Mouse (Mus musculus) embryo, embryonic 10 days (tissue): Measurements from ENCODE around the gene Gm20721.

Experiments
- DNase-seq: peaks from one replicate; pipeline ENCODE4 v3.0.0-alpha.2; 2015; ENCODE audit warnings: low spot score

The Gm20721 gene

GRCm38 (mm10) chr2:174297851-174298250, 48.7 kb downstream of the Gm20721 start:
- DNase-seq, result no peak

GRCm38 (mm10) chr2:174297086-174297571, 49.4 kb downstream of the Gm20721 start:
- DNase-seq, result peak; percentile 77

- DNase-seq, result peak; percentile 60
Measured at GRCm38 (mm10) chr2:174295900-174296465, 50.5 kb downstream of the Gm20721 start.

GRCm38 (mm10) chr2:174295175-174295899, 51.2 kb downstream of the Gm20721 start:
- peak; percentile 96 for DNase-seq

GRCm38 (mm10) chr2:174294457-174294856, 52.1 kb downstream of the Gm20721 start:
- no peak for DNase-seq

- DNase-seq, result no peak
Measured at GRCm38 (mm10) chr2:174291662-174292030, 54.9 kb downstream of the Gm20721 start.

GRCm38 (mm10) chr2:174291029-174291661, 55.4 kb downstream of the Gm20721 start:
- DNase-seq, result no peak

GRCm38 (mm10) chr2:174288673-174289430, 57.7 kb downstream of the Gm20721 start:
- no peak for DNase-seq

GRCm38 (mm10) chr2:174287921-174288320, 58.6 kb downstream of the Gm20721 start:
- no peak for DNase-seq

GRCm38 (mm10) chr2:174285921-174286470, 60.5 kb downstream of the Gm20721 start:
- no peak for DNase-seq

- peak; percentile 73 for DNase-seq
Measured at GRCm38 (mm10) chr2:174284807-174285457, 61.6 kb downstream of the Gm20721 start.

- DNase-seq, result peak; percentile 73
Measured at GRCm38 (mm10) chr2:174284011-174284410, 62.5 kb downstream of the Gm20721 start, which contains the start of gene Gnas. TSS of gene Gnas (plus strand) at chr2:174284320.

GRCm38 (mm10) chr2:174283341-174283740, 63.2 kb downstream of the Gm20721 start:
- no peak for DNase-seq
